Mouse (Mus musculus) small intestine, adult 2 months (tissue): ENCODE data around the gene Rem2.

Experiments used
- CTCF ChIP-seq: fragments of 200-500 bp; IDR thresholded peaks from 2 replicates; pipeline ENCODE4 v1.5.1; 2012; ENCODE audit warnings: low read depth, mild to moderate bottlenecking, control low read depth, inconsistent platforms, low read length, moderate library complexity, mixed read lengths; ENCODE audit not compliant: insufficient replicate concordance, insufficient read length; ENCODE audit errors: extremely low read depth
- POLR2A ChIP-seq: fragments of 200-500 bp; IDR thresholded peaks from 2 replicates; pipeline ENCODE4 v1.6.1; 2012; ENCODE audit warnings: low read depth, mild to moderate bottlenecking, control low read depth, inconsistent platforms, low read length, moderate library complexity

- TF ChIP-seq POLR2A (no peak), CTCF (no peak)
These were observed 30.4 kb upstream of the Rem2 start for GRCm38 (mm10) chr14:54445476-54445875.
